Mouse (Mus musculus): ENCODE measurements around the gene Hipk2.

Gene Hipk2

GRCm38 (mm10) chr6:38867291-38867690 is 8.7 kb downstream of the Hipk2 start:
- no peak for DNase-seq (ENCODE audit: low read depth, low spot score)

- DNase-seq (ENCODE audit: low read depth, low spot score): no peak
Measured at GRCm38 (mm10) chr6:38866761-38867160, 9.2 kb downstream of the Hipk2 start.

GRCm38 (mm10) chr6:38866357-38866756 is 9.6 kb downstream of the Hipk2 start:
- DNase-seq (ENCODE audit: low read depth, low spot score): no peak

- DNase-seq (ENCODE audit: low read depth, low spot score): no peak
Measured at GRCm38 (mm10) chr6:38865805-38866204, 10.2 kb downstream of the Hipk2 start.

- no peak for DNase-seq (ENCODE audit: low read depth, low spot score)
Measured at GRCm38 (mm10) chr6:38863595-38863994, 12.4 kb downstream of the Hipk2 start.

DNA sequence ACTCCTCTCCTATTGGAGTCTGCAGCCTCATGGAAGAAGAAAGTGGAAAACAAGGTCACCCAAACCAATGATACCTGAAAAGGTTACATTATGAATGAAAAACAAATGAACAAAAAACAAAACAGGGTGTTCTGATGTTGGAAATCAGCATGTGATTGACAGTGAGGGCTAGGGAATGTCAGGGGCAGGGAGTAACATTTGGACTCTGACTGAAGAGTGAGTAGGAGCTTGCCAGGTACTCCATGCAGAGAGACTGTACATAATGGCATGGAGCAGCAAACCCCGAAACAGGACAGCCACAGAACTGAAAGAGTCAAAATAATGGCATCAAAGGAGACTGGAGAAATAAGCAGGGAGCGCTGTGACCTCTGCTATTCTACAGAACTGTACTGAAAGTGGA is 15.7 kb downstream of the Hipk2 start:
- no peak for DNase-seq (ENCODE audit: low read depth, low spot score)

DNA sequence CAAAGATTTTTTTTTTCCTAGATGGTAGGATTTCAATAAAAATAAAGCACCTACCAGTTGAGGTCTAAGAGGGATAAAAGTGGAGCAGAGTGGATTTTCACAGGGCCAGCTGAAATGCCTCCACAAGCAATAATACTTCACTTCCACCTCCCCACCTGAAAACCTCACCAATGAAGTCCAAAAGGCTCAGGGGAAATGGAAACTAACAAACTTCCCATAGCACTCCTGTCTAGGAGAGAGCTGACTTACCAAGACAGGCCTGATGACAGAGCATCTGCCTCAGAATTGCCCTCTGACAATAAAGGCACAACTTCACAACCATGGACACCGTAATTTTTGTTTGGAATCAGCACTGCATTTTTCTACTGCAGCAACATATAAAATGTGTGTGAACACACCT is 16.1 kb downstream of the Hipk2 start:
- DNase-seq (ENCODE audit: low read depth, low spot score): no peak

GRCm38 (mm10) chr6:38853561-38853992 is 22.4 kb downstream of the Hipk2 start:
- DNase-seq (ENCODE audit: low read depth, low spot score): no peak

DNA sequence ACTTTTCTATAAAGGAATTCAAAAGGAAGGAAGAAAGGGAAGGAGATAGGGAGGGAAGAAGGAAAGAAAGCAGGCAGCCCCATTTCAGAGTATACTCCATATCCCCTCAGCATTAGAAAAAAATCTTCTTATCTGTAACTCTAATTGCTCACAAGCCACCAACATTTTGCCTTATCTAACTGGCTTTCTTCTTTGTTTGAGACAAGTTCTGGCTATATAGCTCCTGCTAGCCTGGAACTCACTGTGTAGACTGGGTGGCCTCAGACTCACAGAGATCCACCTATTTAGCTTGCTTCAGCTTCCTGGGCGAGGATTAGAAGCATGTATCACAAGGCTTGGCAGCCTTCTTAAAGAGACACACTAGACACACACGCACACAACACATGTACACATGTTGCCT is 24.2 kb downstream of the Hipk2 start:
- DNase-seq (ENCODE audit: low read depth, low spot score): no peak

GRCm38 (mm10) chr6:38850715-38851259 is 25.2 kb downstream of the Hipk2 start:
- DNase-seq (ENCODE audit: low read depth, low spot score): peak; percentile 47

- no peak for DNase-seq (ENCODE audit: low read depth, low spot score)
Measured at GRCm38 (mm10) chr6:38847958-38848910, 27.7 kb downstream of the Hipk2 start.

DNA sequence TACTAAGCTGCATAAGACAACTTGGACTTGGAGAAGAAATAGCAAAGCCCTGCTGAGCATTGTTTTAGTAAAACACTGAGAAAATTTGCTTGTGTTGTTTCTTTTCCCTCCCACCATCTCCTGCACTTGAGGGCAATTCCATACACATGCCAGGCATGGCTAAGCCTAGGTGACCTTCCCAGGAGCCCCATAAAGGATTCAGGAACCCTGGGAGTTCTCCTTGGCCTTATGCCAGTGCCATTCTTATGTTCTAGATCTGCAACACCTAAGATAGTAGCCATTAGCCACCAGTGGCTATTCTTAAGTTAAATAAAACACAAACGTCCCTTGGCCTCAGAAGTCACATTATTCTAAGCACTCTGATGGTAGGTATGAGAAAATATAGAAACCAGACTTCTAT is 28.5 kb downstream of the Hipk2 start:
- no peak for DNase-seq (ENCODE audit: low read depth, low spot score)

- DNase-seq (ENCODE audit: low read depth, low spot score): no peak
Measured at GRCm38 (mm10) chr6:38846330-38847195, 29.4 kb downstream of the Hipk2 start.

DNA sequence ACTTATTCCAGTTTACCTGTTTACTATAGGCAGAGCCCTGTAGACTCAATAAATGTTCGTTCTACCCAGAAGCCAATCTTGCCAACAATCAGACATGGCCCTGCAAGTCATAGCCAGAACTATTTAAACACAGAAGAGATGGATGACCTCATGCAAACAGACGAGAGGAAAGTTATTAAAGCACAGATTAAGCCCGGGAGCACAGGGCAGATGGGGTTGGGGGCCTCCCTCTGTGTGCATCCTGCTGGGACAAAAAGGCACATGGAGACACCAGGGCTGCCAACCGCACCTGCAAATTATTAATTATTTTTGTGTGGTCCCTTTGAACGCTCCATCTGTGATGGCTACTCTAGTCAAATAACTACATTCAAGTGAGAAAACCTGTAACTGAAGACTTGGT is 30.1 kb downstream of the Hipk2 start:
- DNase-seq (ENCODE audit: low read depth, low spot score): no peak

DNA sequence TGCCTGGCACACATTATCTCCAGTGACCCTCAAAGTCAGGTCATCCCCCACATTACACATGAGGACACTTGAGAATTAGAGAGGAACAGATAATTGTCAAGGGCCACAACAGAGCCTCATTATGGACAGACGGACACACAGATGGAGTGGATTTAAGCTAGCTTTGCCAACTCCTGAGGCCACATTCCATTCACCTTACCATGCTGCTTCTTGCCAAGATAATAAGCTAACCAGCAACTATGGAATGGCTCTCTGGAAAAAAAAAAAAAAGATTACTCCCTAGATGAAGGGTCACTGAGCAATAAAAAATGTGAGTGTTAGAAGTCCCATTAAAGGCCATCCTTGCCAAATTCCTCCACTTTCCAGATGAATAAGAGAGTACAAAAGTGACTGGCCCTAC is 30.8 kb downstream of the Hipk2 start:
- DNase-seq (ENCODE audit: low read depth, low spot score): no peak

GRCm38 (mm10) chr6:38841551-38841950 is 34.4 kb downstream of the Hipk2 start:
- DNase-seq (ENCODE audit: low read depth, low spot score): no peak

DNA sequence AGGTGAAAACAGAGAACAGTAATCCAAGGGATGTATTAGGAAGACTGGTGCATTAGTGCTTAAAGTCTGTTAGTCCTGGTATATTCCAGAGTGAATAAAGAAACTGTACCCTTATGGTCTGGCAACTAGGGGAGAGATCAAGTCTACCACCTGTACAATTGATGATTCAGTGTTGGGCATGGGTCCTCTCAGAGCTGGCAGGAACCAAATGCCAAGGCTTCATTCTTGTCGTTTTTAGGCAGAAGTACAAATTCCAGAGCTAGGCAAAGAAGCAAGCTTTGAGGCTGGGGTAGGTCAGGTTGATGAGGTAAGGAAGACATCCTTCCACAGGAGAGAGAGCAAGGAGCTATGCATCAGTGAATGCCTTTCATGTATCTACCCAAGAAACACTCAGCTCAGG is 35.2 kb downstream of the Hipk2 start:
- no peak for DNase-seq (ENCODE audit: low read depth, low spot score)

DNA sequence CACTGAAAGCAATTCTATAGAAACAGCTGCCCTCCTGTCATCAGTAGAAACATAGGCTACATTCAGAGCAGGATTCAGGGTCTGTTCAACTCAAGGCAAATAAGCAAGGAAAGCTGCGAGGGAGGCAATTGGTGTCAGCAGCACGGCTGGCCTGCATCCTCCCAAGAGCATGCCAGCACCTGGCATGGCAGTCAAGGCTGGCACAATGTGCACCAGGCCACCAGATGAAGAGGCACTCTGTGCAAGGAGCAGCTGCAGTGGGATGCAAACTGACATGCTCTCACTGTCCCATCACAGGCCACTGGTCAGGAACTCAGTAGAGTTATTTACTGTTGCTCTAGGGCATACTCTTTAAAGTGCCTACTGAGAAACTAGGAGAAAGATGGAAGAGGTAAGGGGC is 35.6 kb downstream of the Hipk2 start:
- DNase-seq (ENCODE audit: low read depth, low spot score): no peak

DNA sequence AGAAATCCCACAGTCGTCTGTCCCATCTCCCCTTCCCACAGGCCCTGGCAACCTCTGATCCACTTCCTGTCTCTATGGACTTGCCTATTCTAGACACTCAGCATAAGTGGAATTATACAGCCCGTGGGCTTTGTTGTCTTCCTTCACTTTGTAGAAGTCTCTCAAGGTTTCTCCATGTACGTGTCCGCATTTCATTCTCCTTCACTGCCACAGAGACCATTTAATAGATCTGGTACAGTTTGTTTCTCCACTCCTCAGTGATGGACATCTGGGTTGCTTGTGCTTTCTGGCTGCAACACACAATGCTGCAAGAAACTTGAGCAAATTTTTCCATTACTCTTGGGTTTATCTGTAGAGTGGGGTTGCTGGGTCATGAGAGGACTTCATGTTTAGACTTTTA is 36.1 kb downstream of the Hipk2 start:
- no peak for DNase-seq (ENCODE audit: low read depth, low spot score)

- DNase-seq (ENCODE audit: low read depth, low spot score): no peak
Measured at GRCm38 (mm10) chr6:38838061-38838460, 37.9 kb downstream of the Hipk2 start.

DNA sequence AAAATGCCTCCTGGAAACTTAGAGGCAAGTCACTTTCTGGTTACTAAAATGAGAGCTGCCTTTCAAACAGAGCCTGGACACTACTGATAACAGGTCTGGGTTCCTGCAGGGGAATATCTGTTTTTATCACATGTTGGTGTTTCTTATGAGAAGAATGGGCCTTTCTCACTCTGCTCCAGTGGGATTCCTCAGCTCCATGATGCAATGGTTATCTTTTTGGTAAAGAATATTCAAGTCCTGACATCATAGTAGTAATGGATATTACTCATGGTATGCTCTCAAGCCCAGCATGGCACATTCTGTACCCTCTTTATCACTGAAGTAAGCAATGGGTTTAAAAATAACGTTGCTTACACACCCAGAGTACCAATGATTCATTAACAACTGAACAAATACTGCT is 40.7 kb downstream of the Hipk2 start:
- no peak for DNase-seq (ENCODE audit: low read depth, low spot score)

GRCm38 (mm10) chr6:38834727-38835126 is 41.2 kb downstream of the Hipk2 start:
- no peak for DNase-seq (ENCODE audit: low read depth, low spot score)
